Mouse (Mus musculus) testis, postnatal 10 days (tissue): ENCODE data around the gene S100a7a.

Experiments
- DNase-seq: peaks from one replicate; pipeline ENCODE4 v3.0.0; 2021; ENCODE audit warnings: low spot score

Gene S100a7a

DNA sequence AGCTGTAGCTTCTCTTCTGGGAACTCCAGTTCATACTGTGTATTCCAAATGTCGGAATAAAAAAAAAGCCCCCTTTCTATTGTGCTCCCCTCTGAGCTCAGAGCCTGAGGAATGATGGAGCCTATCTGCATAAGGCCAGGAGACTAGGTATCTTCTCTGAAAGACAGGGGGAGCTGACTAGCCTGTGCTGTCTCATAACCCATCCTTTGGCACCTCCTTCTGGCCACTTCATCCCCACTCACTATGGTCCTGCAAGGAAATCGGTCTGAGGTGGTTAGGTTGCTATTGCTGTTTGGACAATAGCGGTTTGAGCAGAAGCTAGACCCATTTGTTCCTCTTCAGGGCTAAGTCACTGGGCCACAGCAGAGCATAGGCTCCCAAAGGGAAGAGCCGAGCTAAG, 26.0 kb upstream of the S100a7a start:
- no peak for DNase-seq

- DNase-seq: no peak
Measured at GRCm38 (mm10) chr3:90629298-90629697, 24.5 kb upstream of the S100a7a start.

- no peak for DNase-seq
Measured at GRCm38 (mm10) chr3:90631984-90632383, 21.8 kb upstream of the S100a7a start.

DNA sequence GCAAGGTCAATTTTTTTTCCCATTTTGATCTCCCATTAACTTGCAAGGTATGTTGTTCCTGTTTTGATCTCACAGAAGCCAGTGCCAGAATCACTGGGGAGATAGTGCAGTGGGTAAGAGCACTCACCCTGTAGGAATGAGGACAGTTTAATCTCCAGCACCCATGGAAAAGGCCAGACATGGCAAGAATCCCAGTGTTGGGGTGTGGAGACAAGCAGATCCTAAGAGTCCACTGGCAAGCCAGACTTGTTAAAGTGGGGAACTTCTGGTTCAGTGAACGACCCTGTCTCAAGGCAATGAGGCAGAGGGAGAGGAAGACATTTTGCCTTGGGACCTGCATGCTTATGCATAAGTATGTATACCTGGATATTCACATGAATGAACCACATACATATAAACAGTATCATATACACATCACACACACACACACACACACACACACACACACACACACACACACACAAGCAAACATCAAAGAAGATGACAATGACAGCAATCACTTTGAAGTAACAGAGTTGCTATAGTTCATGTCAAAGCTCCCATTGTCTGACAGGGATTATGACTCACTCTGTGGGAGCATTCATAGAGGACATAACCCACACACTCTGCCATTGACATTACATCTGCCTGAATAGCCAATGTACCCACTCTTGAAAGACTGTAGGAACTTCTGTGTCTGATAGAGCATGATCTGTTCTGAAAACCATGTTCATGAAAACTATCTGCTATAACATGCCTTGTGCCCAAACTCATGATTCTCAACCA, 15.1 kb upstream of the S100a7a start:
- DNase-seq: no peak

- no peak for DNase-seq
Measured at GRCm38 (mm10) chr3:90639511-90640154, 14.2 kb upstream of the S100a7a start.

GRCm38 (mm10) chr3:90640981-90641380, 12.8 kb upstream of the S100a7a start:
- DNase-seq: no peak

DNA sequence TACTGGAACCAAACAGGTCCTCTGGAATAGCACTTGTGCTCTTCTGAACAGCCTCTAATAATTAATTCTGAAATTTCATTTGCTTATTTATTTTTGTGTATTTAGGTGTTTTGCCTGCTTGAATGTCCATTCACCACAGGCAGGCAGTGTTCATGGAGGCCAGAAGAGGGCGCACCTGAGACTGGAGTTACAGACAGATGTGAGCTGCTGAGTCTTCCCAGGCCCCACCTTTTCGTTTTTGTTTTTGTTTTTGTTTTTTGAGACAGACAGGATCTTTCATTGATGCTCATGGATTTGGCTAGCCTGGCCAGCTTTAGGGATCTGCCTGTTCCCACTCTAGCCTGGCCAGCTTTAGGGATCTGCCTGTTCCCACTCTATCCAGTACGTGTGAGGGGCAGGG, 9.6 kb upstream of the S100a7a start:
- DNase-seq: peak; percentile 71

- no peak for DNase-seq
Measured at GRCm38 (mm10) chr3:90647291-90647690, 6.5 kb upstream of the S100a7a start.

GRCm38 (mm10) chr3:90648981-90649380, 4.8 kb upstream of the S100a7a start:
- DNase-seq: no peak

DNA sequence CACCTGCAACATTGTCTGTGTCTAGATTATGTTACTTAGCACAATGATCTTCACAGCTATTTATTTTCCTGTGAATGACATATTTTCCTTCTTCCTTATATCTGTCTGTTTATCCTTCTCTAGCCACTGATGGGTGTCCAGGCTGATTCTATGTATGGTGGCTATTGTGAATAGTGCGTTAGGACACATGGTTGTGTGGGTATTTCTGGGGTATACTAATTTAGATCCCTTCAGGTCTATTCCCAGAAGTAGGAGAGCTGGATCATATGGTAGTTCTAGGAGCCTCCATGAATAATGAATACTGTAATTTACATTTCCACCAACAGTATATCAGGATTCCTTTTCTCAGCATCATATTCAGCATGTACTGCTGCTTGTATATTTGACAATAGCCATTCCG, 4.0 kb upstream of the S100a7a start:
- no peak for DNase-seq

- DNase-seq: peak; percentile 82
Measured at GRCm38 (mm10) chr3:90652878-90653508, 824 bp upstream of the S100a7a start.

GRCm38 (mm10) chr3:90657405-90657804, 3.6 kb downstream of the S100a7a start:
- no peak for DNase-seq

- DNase-seq: no peak
Measured at GRCm38 (mm10) chr3:90659364-90660044, 5.7 kb downstream of the S100a7a start.

DNA sequence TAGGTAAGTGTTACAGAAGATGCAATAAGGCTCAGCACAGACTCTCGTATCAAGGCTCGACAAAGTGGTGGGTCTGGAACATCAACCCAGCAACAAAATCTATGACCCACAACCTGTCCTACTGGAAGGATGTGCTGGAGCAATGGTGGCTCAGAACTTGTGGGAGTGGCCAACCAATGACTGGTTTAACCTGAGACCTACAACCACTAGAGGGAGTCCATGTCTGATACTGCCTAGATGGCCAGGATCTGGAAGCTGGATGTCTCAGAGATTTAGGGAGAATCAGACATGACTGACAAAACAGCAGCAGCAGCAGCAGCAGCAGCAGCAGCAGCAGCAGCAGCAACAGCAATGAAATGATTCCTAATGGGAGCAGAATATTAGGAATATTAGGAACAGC, 10.4 kb downstream of the S100a7a start:
- DNase-seq: no peak

- no peak for DNase-seq
Measured at GRCm38 (mm10) chr3:90668846-90669245, 15.0 kb downstream of the S100a7a start, which contains the start of gene S100a8. Gene S100a8 (plus strand): TSS chr3:90668978.

DNA sequence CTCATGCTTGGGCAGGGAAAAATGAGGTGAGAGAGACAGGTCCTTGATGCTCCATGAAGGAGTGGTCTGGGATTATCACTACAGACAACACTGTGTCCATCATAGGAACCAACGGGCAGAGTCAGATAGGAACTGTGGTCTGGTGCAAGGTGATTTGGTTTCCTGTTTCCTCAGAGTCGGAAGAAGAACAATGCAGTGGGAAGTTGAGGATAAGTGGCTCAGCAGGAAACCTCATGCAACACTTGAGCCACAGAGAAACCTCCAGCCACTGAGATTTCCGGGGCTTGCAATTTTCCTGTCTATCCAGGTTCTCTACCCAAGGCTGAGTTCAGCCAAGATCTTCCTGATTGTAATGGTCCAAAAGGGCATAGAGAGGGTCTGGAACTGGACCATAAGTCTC, 24.8 kb downstream of the S100a7a start:
- DNase-seq: no peak

- DNase-seq: no peak
Measured at GRCm38 (mm10) chr3:90683929-90684328, 30.1 kb downstream of the S100a7a start.

DNA sequence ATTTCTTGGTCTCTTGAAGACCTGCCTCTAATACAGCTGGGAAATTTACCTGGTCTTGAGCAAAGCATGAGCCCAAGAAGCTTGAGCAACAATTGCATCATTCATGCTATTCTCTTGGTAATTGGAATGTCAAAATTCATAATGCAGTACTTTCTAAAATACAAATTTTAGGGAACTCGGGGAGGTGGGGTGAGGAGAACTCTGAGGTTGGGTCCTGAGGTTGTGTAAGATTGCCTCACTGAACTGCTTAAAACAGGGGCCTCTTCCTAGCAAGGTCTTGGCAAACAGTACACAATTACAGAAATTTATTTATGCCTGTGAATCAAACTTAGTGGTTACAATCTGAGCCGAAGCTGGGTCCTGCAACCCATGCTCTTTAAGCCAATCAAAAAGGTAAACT, 33.0 kb downstream of the S100a7a start:
- no peak for DNase-seq

DNA sequence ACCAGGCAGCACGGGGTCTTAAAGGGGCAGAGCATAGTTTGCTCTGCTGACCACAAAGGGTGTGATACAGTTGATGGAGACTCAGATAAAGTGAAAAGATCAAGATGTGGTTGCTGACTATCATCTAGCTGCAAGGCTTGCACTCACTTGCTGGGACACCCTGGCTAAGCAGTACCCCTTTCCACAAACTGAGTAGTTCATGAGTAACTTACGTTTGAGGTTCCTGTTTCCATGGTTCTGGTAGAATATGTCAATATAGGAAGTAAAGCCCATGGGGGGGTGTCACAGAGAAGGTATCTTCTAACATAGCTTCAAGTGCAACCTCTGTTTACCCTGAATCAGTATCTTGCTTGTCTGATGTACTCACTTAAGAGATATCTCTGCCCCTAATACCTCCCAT, 39.7 kb downstream of the S100a7a start:
- DNase-seq: no peak

GRCm38 (mm10) chr3:90695613-90696012, 41.8 kb downstream of the S100a7a start, which contains the start of gene S100a9:
Gene S100a9 (minus strand): TSS chr3:90695721.
- DNase-seq: no peak

DNA sequence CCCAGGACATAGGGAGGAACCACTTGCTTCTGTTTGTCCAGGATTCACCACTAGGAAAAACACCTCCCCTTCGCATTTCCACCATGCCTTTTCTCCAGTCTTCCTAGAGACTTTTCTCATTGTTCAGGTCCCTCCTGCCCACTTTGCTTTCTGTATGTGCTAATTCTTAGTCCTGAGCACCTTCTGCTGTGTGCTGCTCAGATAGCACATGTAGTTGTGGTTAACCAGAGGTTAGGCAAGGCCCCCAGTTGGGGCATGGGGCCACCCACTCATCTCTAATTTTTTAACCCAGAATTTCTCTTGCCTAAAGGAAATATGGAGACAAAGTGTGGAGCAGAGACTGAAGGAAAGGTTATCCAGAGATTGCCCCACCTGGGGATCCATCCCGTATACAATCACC, 48.4 kb downstream of the S100a7a start:
- DNase-seq: no peak
